Mouse (Mus musculus) limb, embryonic 14.5 days (tissue): Measurements from ENCODE around the gene Susd6. TPM values are rescaled to one million over a fixed set of nuclear protein-coding genes. Genes with fewer than 3 reads are reported as not detected.

ENCODE experiments used
- ATAC-seq: fragments of 200-750 bp; cut with Nextera tagmentation; 2 replicates; pipeline ENCODE4 v1.8.0; 2017; ENCODE audit warnings: low read depth, moderate number of reproducible peaks, moderate TSS enrichment; ENCODE audit not compliant: low FRiP score
- DNase-seq: peaks from one replicate; pipeline ENCODE4 v3.0.0-alpha.2; 2015; ENCODE audit warnings: low spot score
- H3K27ac ChIP-seq: fragments of 300-500 bp; sonication (generic); replicated peaks from 2 replicates; pipeline ENCODE4 v1.5.1; 2014; ENCODE audit warnings: low read depth, mild to moderate bottlenecking, low read length, moderate library complexity, mixed read lengths
- H3K27me3 ChIP-seq: fragments of 300-500 bp; sonication (generic); 2 replicates; pipeline ENCODE4 v1.6.1; 2014; ENCODE audit warnings: low read length, mixed read lengths; ENCODE audit not compliant: control insufficient read depth, insufficient read depth
- H3K36me3 ChIP-seq: fragments of 300-500 bp; sonication (generic); 2 replicates; pipeline ENCODE4 v1.6.1; 2014; ENCODE audit warnings: mild to moderate bottlenecking, low read length, moderate library complexity, mixed read lengths; ENCODE audit not compliant: control insufficient read depth, insufficient read depth
- H3K4me1 ChIP-seq: fragments of 300-500 bp; sonication (generic); 2 replicates; pipeline ENCODE4 v1.6.1; 2014; ENCODE audit warnings: antibody characterized with exemption, low read length, mixed read lengths; ENCODE audit not compliant: control insufficient read depth, insufficient read depth
- H3K4me2 ChIP-seq: fragments of 300-500 bp; sonication (generic); replicated peaks from 2 replicates; pipeline ENCODE4 v1.6.1; 2014; ENCODE audit warnings: low read depth, mild to moderate bottlenecking, low read length, moderate library complexity; ENCODE audit not compliant: severe bottlenecking
- H3K4me3 ChIP-seq: fragments of 300-500 bp; sonication (generic); replicated peaks from 2 replicates; pipeline ENCODE4 v1.5.1; 2014; ENCODE audit warnings: low read length
- H3K9ac ChIP-seq: fragments of 300-500 bp; sonication (generic); 2 replicates; pipeline ENCODE4 v1.6.1; 2014; ENCODE audit warnings: mild to moderate bottlenecking, low read depth, low read length, moderate library complexity; ENCODE audit not compliant: severe bottlenecking
- H3K9me3 ChIP-seq: fragments of 300-500 bp; sonication (generic); 2 replicates; pipeline ENCODE4 v1.6.1; 2016; ENCODE audit warnings: low read length; ENCODE audit not compliant: control insufficient read depth
- POLR2A ChIP-seq: fragments of 200-500 bp; IDR thresholded peaks from 2 replicates; pipeline ENCODE4 v1.8.0; 2012; ENCODE audit warnings: inconsistent platforms, mild to moderate bottlenecking, moderate library complexity, borderline replicate concordance; ENCODE audit not compliant: insufficient read depth, insufficient read length; ENCODE audit errors: extremely low read depth
- whole genome bisulfite sequencing: fragments of 180-500 bp; shearing (Covaris S2); extraction: QIAGEN DNeasy Blood & Tissue Kit; methylation state at CpG from one replicate; pipeline ENCODE4 v1.1.7; 2014; 5-methylcytosine and 5-hydroxymethylcytosine counted together
- polyA plus RNA-seq, 2 experiments: library from polyadenylated mRNA; depleted of rRNA in 1 of 2; stranded (reverse) in 1 of 2; unstranded in 1 of 2; fragments of >200 nt; fragmentation: Nextera tagmentation in 1 of 2; extraction: Ambion mirVana in 1 of 2; gene quantifications; 2 replicates each; pipeline versions ENCODE4 v1.2.1 to v1.2.3; 2012 to 2014

Gene Susd6
- polyA plus RNA-seq, 2 experiments = 22.3 to 28.6 TPM

- WGBS = 76% methylated on average over 2 of the region's 2 CpGs
- peaks cover 10% of the 10 kb centered on the region; the same call in 1 of the 2 replicates for H3K4me1 ChIP-seq
- H3K27ac ChIP-seq = no peak overlapping the region
- H3K9me3 ChIP-seq = no peaks in the 10 kb centered on the region
- no peak overlapping the region for H3K4me2 ChIP-seq
- H3K27me3 ChIP-seq = no peaks in the 10 kb centered on the region
- no peak overlapping the region for H3K9ac ChIP-seq
- DNase-seq (no peak), ATAC-seq (no peak)
- no peaks in the 10 kb centered on the region for H3K36me3 ChIP-seq
- no peak overlapping the region for H3K4me3 ChIP-seq
- no peak for TF ChIP-seq POLR2A
Observed at GRCm38 (mm10) chr12:80839631-80840030, 49.3 kb downstream of the Susd6 start.

GRCm38 (mm10) chr12:80841618-80842017 is 51.3 kb downstream of the Susd6 start:
- no peaks in the 10 kb centered on the region for H3K9me3 ChIP-seq
- no peak for DNase-seq
- 84% methylated on average over 1 of the region's 1 CpGs for WGBS
- no peak for ATAC-seq
- no peaks in the 10 kb centered on the region for H3K36me3 ChIP-seq
- TF ChIP-seq POLR2A = no peak
- no peak overlapping the region for H3K4me3 ChIP-seq
- no peaks in the 10 kb centered on the region for H3K27me3 ChIP-seq
- H3K4me2 ChIP-seq = no peak overlapping the region
- H3K9ac ChIP-seq = no peak overlapping the region
- H3K27ac ChIP-seq = no peak overlapping the region
- H3K4me1 ChIP-seq = peaks cover 11% of the 10 kb centered on the region; the same call in 1 of the 2 replicates

- no peaks in the 10 kb centered on the region for H3K27me3 ChIP-seq
- no peak overlapping the region for H3K27ac ChIP-seq
- H3K36me3 ChIP-seq = no peaks in the 10 kb centered on the region
- H3K4me3 ChIP-seq = no peak overlapping the region
- WGBS = 97% methylated on average over 1 of the region's 1 CpGs
- no peaks in the 10 kb centered on the region for H3K9me3 ChIP-seq
- no peak overlapping the region for H3K4me2 ChIP-seq
- peaks cover 17% of the 10 kb centered on the region; the same call in 1 of the 2 replicates for H3K4me1 ChIP-seq
- DNase-seq (no peak), ATAC-seq (no peak)
- TF ChIP-seq POLR2A = no peak
- H3K9ac ChIP-seq = no peak overlapping the region
Observed at GRCm38 (mm10) chr12:80842609-80843008, 52.3 kb downstream of the Susd6 start.

- H3K27me3 ChIP-seq = no peaks in the 10 kb centered on the region
- no peak for DNase-seq
- no peak overlapping the region for H3K27ac ChIP-seq
- no peak overlapping the region for H3K4me2 ChIP-seq
- no peaks in the 10 kb centered on the region for H3K36me3 ChIP-seq
- no peak for ATAC-seq
- peaks cover 16% of the 10 kb centered on the region; the same call in 1 of the 2 replicates for H3K4me1 ChIP-seq
- no peak overlapping the region for H3K4me3 ChIP-seq
- no peak for TF ChIP-seq POLR2A
- 70% methylated on average over 2 of the region's 2 CpGs for WGBS
- H3K9me3 ChIP-seq = no peaks in the 10 kb centered on the region
- H3K9ac ChIP-seq = no peak overlapping the region
Observed at GRCm38 (mm10) chr12:80843236-80843635, 52.9 kb downstream of the Susd6 start.

- H3K4me1 ChIP-seq = peaks cover 12% of the 10 kb centered on the region; the same call in 1 of the 2 replicates
- H3K9ac ChIP-seq = no peak overlapping the region
- H3K9me3 ChIP-seq = no peaks in the 10 kb centered on the region
- H3K27me3 ChIP-seq = no peaks in the 10 kb centered on the region
- ATAC-seq (no peak), DNase-seq (no peak)
- H3K4me3 ChIP-seq = no peak overlapping the region
- H3K36me3 ChIP-seq = no peaks in the 10 kb centered on the region
- no peak for TF ChIP-seq POLR2A
- no peak overlapping the region for H3K4me2 ChIP-seq
- WGBS = 73% methylated on average over 4 of the region's 4 CpGs
- H3K27ac ChIP-seq = 0 out of 2 replicates have a peak overlapping the region, but pooled peaks have one; percentile 4
Observed at GRCm38 (mm10) chr12:80843651-80844444, 53.5 kb downstream of the Susd6 start.
